Mouse (Mus musculus): Measurements from ENCODE around the gene Atp8a2. TPM values are rescaled to one million over a fixed set of nuclear protein-coding genes. Genes with fewer than 3 reads are reported as not detected.

Atp8a2 gene
- polyA plus RNA-seq, 1 experiment from 2014 or later = 4.9 TPM

GRCm38 (mm10) chr14:60086808-60087725, 109.9 kb downstream of the Atp8a2 start:
- DNase-seq (ENCODE audit: low spot score) = peak; percentile 90
- Histone ChIP-seq H3K27me3 (ENCODE audit: control insufficient read depth, insufficient read depth, low read length) (no peaks in the 10 kb centered on the region; the same call in 1 of the 2 replicates), H3K36me3 (ENCODE audit: control insufficient read depth, insufficient read depth, low read length) (no peaks in the 10 kb centered on the region), H3K4me2 (ENCODE audit: low read depth, low read length, severe bottlenecking) (peak overlapping the region; percentile 84), H3K27ac (ENCODE audit: low read depth, low read length) (no peak overlapping the region), H3K4me3 (ENCODE audit: low read depth, low read length) (peak overlapping the region; percentile 44), H3K9ac (ENCODE audit: low read length) (peak overlapping the region; percentile 65), H3K9me3 (ENCODE audit: control insufficient read depth, low read length) (no peaks in the 10 kb centered on the region), H3K4me1 (replicated peaks; ENCODE audit: control insufficient read depth, insufficient read depth, low read length) (no peaks in the 10 kb centered on the region)
- peak; percentile 95 for ATAC-seq (replicated peaks; ENCODE audit: low FRiP score)
- WGBS = 11% methylated on average over 27 of the region's 33 CpGs

DNA sequence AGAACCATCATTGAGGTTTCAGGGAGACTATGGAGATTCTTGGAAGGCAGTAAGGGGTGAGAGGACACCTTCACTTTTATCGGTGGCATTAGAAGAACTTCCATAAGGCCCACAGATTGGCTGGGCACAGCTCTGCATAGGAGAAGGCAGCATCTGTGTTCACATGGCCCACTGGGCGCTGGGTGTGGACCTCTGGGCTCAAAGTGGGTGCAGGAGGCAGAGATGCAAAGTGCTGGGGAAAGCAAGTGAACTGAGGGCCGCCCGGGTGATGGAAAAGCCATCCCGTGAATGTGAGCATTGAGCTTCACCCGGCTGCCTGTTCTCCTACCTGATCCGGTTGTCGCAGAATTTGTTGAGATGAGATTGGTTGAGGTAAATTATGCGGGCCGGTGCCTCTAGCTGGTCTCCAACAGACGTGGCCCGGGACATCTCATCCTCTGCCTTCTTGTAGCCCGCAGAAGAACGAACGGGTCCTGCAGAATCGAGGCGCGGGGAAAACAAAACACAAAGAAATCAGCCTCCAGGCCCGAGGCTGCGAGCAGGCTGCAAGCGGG, 110.6 kb downstream of the Atp8a2 start:
- 4% methylated on average over 21 of the region's 21 CpGs for WGBS
- peak overlapping the region; percentile 44 for H3K4me3 ChIP-seq (ENCODE audit: low read depth, low read length)
- no peaks in the 10 kb centered on the region for H3K9me3 ChIP-seq (ENCODE audit: control insufficient read depth, low read length)
- peak overlapping the region; percentile 84 for H3K4me2 ChIP-seq (ENCODE audit: low read depth, low read length, severe bottlenecking)
- H3K36me3 ChIP-seq (ENCODE audit: control insufficient read depth, insufficient read depth, low read length) = no peaks in the 10 kb centered on the region
- DNase-seq (ENCODE audit: low spot score) (no peak), ATAC-seq (replicated peaks; ENCODE audit: low FRiP score) (peak; percentile 53; the same call in 1 of the 2 replicates)
- H3K27ac ChIP-seq (ENCODE audit: low read depth, low read length) = no peak overlapping the region
- peak overlapping the region; percentile 65 for H3K9ac ChIP-seq (ENCODE audit: low read length)
- no peaks in the 10 kb centered on the region; the same call in 1 of the 2 replicates for H3K27me3 ChIP-seq (ENCODE audit: control insufficient read depth, insufficient read depth, low read length)
- no peaks in the 10 kb centered on the region for H3K4me1 ChIP-seq (replicated peaks; ENCODE audit: control insufficient read depth, insufficient read depth, low read length)

GRCm38 (mm10) chr14:60082771-60083170, 114.2 kb downstream of the Atp8a2 start:
- DNase-seq (ENCODE audit: low spot score) = no peak
- Histone ChIP-seq H3K4me2 (ENCODE audit: low read depth, low read length, severe bottlenecking) (no peak overlapping the region), H3K36me3 (ENCODE audit: control insufficient read depth, insufficient read depth, low read length) (no peaks in the 10 kb centered on the region), H3K4me1 (replicated peaks; ENCODE audit: control insufficient read depth, insufficient read depth, low read length) (no peaks in the 10 kb centered on the region), H3K9me3 (ENCODE audit: control insufficient read depth, low read length) (no peaks in the 10 kb centered on the region), H3K9ac (ENCODE audit: low read length) (no peak overlapping the region), H3K27me3 (ENCODE audit: control insufficient read depth, insufficient read depth, low read length) (no peaks in the 10 kb centered on the region; the same call in 1 of the 2 replicates), H3K27ac (ENCODE audit: low read depth, low read length) (no peak overlapping the region), H3K4me3 (ENCODE audit: low read depth, low read length) (no peak overlapping the region)
- no peak for ATAC-seq (replicated peaks; ENCODE audit: low FRiP score)
- 85% methylated on average over 8 of the region's 8 CpGs for WGBS

GRCm38 (mm10) chr14:60072496-60072895, 124.5 kb downstream of the Atp8a2 start:
- H3K4me2 ChIP-seq (ENCODE audit: low read depth, low read length, severe bottlenecking) = no peak overlapping the region
- no peaks in the 10 kb centered on the region for H3K9me3 ChIP-seq (ENCODE audit: control insufficient read depth, low read length)
- no peaks in the 10 kb centered on the region for H3K36me3 ChIP-seq (ENCODE audit: control insufficient read depth, insufficient read depth, low read length)
- WGBS = 91% methylated on average over 4 of the region's 4 CpGs
- H3K4me1 ChIP-seq (replicated peaks; ENCODE audit: control insufficient read depth, insufficient read depth, low read length) = no peaks in the 10 kb centered on the region
- ATAC-seq (replicated peaks; ENCODE audit: low FRiP score) = no peak
- no peak for DNase-seq (ENCODE audit: low spot score)
- no peak overlapping the region for H3K27ac ChIP-seq (ENCODE audit: low read depth, low read length)
- H3K9ac ChIP-seq (ENCODE audit: low read length) = no peak overlapping the region
- no peak overlapping the region for H3K4me3 ChIP-seq (ENCODE audit: low read depth, low read length)
- no peaks in the 10 kb centered on the region for H3K27me3 ChIP-seq (ENCODE audit: control insufficient read depth, insufficient read depth, low read length)

DNA sequence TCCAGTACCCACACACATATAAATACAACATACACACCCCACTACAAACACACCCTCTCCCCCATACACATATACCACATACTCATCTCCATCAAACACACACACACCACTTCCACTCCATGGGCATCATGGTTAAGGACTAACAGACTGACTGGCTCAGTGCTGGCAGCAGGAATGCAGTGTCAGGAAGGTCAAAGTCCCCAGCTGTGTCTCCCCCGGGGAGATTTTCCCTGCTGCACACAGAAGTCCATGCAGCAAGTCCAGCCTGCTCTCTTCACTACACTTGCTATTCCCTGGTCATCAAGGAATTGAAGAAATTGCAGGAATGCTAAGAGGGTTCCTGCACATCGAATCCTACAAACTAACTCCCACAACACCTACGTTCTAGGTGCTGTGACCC, 131.8 kb downstream of the Atp8a2 start:
- Histone ChIP-seq H3K4me1 (replicated peaks; ENCODE audit: control insufficient read depth, insufficient read depth, low read length) (no peaks in the 10 kb centered on the region), H3K27ac (ENCODE audit: low read depth, low read length) (no peak overlapping the region), H3K9ac (ENCODE audit: low read length) (no peak overlapping the region), H3K4me2 (ENCODE audit: low read depth, low read length, severe bottlenecking) (no peak overlapping the region), H3K9me3 (ENCODE audit: control insufficient read depth, low read length) (no peaks in the 10 kb centered on the region), H3K4me3 (ENCODE audit: low read depth, low read length) (no peak overlapping the region), H3K36me3 (ENCODE audit: control insufficient read depth, insufficient read depth, low read length) (no peaks in the 10 kb centered on the region), H3K27me3 (ENCODE audit: control insufficient read depth, insufficient read depth, low read length) (no peaks in the 10 kb centered on the region)
- no peak for DNase-seq (ENCODE audit: low spot score)
- 79% methylated on average over 3 of the region's 3 CpGs for WGBS
- no peak for ATAC-seq (replicated peaks; ENCODE audit: low FRiP score)

- ATAC-seq (replicated peaks; ENCODE audit: low FRiP score) (no peak), DNase-seq (ENCODE audit: low spot score) (no peak)
- Histone ChIP-seq H3K9ac (ENCODE audit: low read length) (no peak overlapping the region), H3K4me2 (ENCODE audit: low read depth, low read length, severe bottlenecking) (no peak overlapping the region), H3K27me3 (ENCODE audit: control insufficient read depth, insufficient read depth, low read length) (no peaks in the 10 kb centered on the region), H3K4me1 (replicated peaks; ENCODE audit: control insufficient read depth, insufficient read depth, low read length) (no peaks in the 10 kb centered on the region), H3K27ac (ENCODE audit: low read depth, low read length) (no peak overlapping the region), H3K9me3 (ENCODE audit: control insufficient read depth, low read length) (no peaks in the 10 kb centered on the region), H3K36me3 (ENCODE audit: control insufficient read depth, insufficient read depth, low read length) (no peaks in the 10 kb centered on the region), H3K4me3 (ENCODE audit: low read depth, low read length) (no peak overlapping the region)
- WGBS = 84% methylated on average over 3 of the region's 3 CpGs
Measured at GRCm38 (mm10) chr14:60061023-60061422, 136.0 kb downstream of the Atp8a2 start.

GRCm38 (mm10) chr14:60058867-60059266, 138.1 kb downstream of the Atp8a2 start:
- Histone ChIP-seq H3K27ac (ENCODE audit: low read depth, low read length) (no peak overlapping the region), H3K4me1 (replicated peaks; ENCODE audit: control insufficient read depth, insufficient read depth, low read length) (no peaks in the 10 kb centered on the region), H3K9me3 (ENCODE audit: control insufficient read depth, low read length) (no peaks in the 10 kb centered on the region), H3K4me3 (ENCODE audit: low read depth, low read length) (no peak overlapping the region), H3K36me3 (ENCODE audit: control insufficient read depth, insufficient read depth, low read length) (no peaks in the 10 kb centered on the region), H3K27me3 (ENCODE audit: control insufficient read depth, insufficient read depth, low read length) (no peaks in the 10 kb centered on the region), H3K9ac (ENCODE audit: low read length) (no peak overlapping the region), H3K4me2 (ENCODE audit: low read depth, low read length, severe bottlenecking) (no peak overlapping the region)
- 34% methylated on average over 3 of the region's 3 CpGs for WGBS
- no peak for ATAC-seq (replicated peaks; ENCODE audit: low FRiP score)
- DNase-seq (ENCODE audit: low spot score) = no peak

GRCm38 (mm10) chr14:60055231-60055630, 141.7 kb downstream of the Atp8a2 start:
- Histone ChIP-seq H3K9ac (ENCODE audit: low read length) (no peak overlapping the region), H3K27ac (ENCODE audit: low read depth, low read length) (no peak overlapping the region), H3K9me3 (ENCODE audit: control insufficient read depth, low read length) (no peaks in the 10 kb centered on the region), H3K36me3 (ENCODE audit: control insufficient read depth, insufficient read depth, low read length) (no peaks in the 10 kb centered on the region), H3K4me3 (ENCODE audit: low read depth, low read length) (no peak overlapping the region), H3K4me1 (replicated peaks; ENCODE audit: control insufficient read depth, insufficient read depth, low read length) (no peaks in the 10 kb centered on the region), H3K4me2 (ENCODE audit: low read depth, low read length, severe bottlenecking) (no peak overlapping the region), H3K27me3 (ENCODE audit: control insufficient read depth, insufficient read depth, low read length) (no peaks in the 10 kb centered on the region)
- ATAC-seq (replicated peaks; ENCODE audit: low FRiP score) (no peak), DNase-seq (ENCODE audit: low spot score) (no peak)
- 95% methylated on average over 4 of the region's 4 CpGs for WGBS

All from forebrain, embryonic 11.5 days (tissue).